Mouse (Mus musculus): ENCODE results near the gene Sap30bp. TPM values are rescaled to one million over a fixed set of nuclear protein-coding genes. Genes with fewer than 3 reads are reported as not detected.

The Sap30bp gene
- polyA plus RNA-seq, 1 experiment from 2014 or later: 28.3 TPM

DNA sequence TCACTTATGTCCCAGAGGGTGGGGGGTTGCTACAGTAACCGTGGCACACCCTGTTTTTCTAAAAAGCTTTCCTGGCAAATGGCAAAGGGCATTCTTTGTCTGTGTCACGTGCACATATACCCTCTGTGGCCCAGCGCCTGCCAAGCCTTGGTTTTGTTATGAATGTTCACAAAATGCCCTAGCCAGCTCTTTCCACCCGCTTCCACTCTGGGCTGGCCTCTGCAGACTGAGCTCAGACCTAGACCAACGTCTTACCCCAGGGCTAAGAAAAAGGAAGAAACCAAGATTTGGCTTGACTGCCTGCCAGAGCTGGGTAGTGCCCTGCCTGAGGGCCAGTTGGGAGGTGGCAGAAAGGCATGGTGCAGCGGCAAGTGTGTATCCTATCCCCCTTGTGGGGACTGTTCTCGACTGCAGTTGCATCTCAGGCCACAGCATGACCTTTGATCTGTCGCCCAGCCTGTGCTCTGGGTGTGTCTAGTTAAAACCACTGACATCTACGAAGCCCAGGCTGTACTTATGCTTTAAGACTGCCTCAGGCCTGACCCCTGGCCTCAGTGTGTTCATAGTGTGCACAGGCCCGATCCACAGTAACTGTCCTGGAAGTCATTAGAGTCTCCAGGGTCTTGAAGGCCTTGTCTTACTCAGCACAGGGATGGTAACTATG is 22.2 kb downstream of the Sap30bp start:
- WGBS (ENCODE audit: insufficient replicate concordance): 78% methylated on average over 10 of the region's 10 CpGs
- no peak for ATAC-seq (replicated peaks; ENCODE audit: insufficient number of reproducible peaks, low FRiP score, low TSS enrichment)
- Histone ChIP-seq H3K9me3 (replicated peaks; ENCODE audit: control insufficient read depth, low read length) (no peaks in the 10 kb centered on the region), H3K4me1 (ENCODE audit: control insufficient read depth, insufficient read depth, low read length) (no peaks in the 10 kb centered on the region), H3K4me3 (ENCODE audit: low read depth, low read length) (no peak overlapping the region), H3K4me2 (no peak overlapping the region), H3K27me3 (ENCODE audit: control insufficient read depth, insufficient read depth, low read length) (no peaks in the 10 kb centered on the region), H3K36me3 (ENCODE audit: control insufficient read depth, insufficient read depth, low read length) (peaks cover 26% of the 10 kb centered on the region), H3K9ac (ENCODE audit: low read depth, low read length) (0 out of 2 replicates have a peak overlapping the region, but pooled peaks have one; percentile 2), H3K27ac (ENCODE audit: low read depth, low read length) (no peak overlapping the region)

- H3K27ac ChIP-seq (ENCODE audit: low read depth, low read length): 0 out of 2 replicates have a peak overlapping the region, but pooled peaks have one; percentile 7
- no peaks in the 10 kb centered on the region for H3K27me3 ChIP-seq (ENCODE audit: control insufficient read depth, insufficient read depth, low read length)
- no peak overlapping the region for H3K4me2 ChIP-seq
- no peak overlapping the region for H3K9ac ChIP-seq (ENCODE audit: low read depth, low read length)
- WGBS (ENCODE audit: insufficient replicate concordance): 70% methylated on average over 4 of the region's 4 CpGs
- H3K36me3 ChIP-seq (ENCODE audit: control insufficient read depth, insufficient read depth, low read length): peaks cover 27% of the 10 kb centered on the region
- H3K9me3 ChIP-seq (replicated peaks; ENCODE audit: control insufficient read depth, low read length): no peaks in the 10 kb centered on the region
- H3K4me3 ChIP-seq (ENCODE audit: low read depth, low read length): no peak overlapping the region
- no peak for ATAC-seq (replicated peaks; ENCODE audit: insufficient number of reproducible peaks, low FRiP score, low TSS enrichment)
- H3K4me1 ChIP-seq (ENCODE audit: control insufficient read depth, insufficient read depth, low read length): no peaks in the 10 kb centered on the region
These were observed 23.4 kb downstream of the Sap30bp start for GRCm38 (mm10) chr11:115956453-115956852.

- H3K9me3 ChIP-seq (replicated peaks; ENCODE audit: control insufficient read depth, low read length): no peaks in the 10 kb centered on the region
- no peak overlapping the region for H3K4me3 ChIP-seq (ENCODE audit: low read depth, low read length)
- H3K27ac ChIP-seq (ENCODE audit: low read depth, low read length): no peak overlapping the region
- H3K36me3 ChIP-seq (ENCODE audit: control insufficient read depth, insufficient read depth, low read length): peaks cover 34% of the 10 kb centered on the region
- no peak for ATAC-seq (replicated peaks; ENCODE audit: insufficient number of reproducible peaks, low FRiP score, low TSS enrichment)
- 80% methylated on average over 7 of the region's 7 CpGs for WGBS (ENCODE audit: insufficient replicate concordance)
- H3K4me1 ChIP-seq (ENCODE audit: control insufficient read depth, insufficient read depth, low read length): no peaks in the 10 kb centered on the region
- no peak overlapping the region for H3K4me2 ChIP-seq
- H3K27me3 ChIP-seq (ENCODE audit: control insufficient read depth, insufficient read depth, low read length): no peaks in the 10 kb centered on the region
- H3K9ac ChIP-seq (ENCODE audit: low read depth, low read length): no peak overlapping the region
These were observed 24.9 kb downstream of the Sap30bp start for GRCm38 (mm10) chr11:115957971-115958370.

GRCm38 (mm10) chr11:115959018-115959417 is 25.9 kb downstream of the Sap30bp start:
- H3K9ac ChIP-seq (ENCODE audit: low read depth, low read length): no peak overlapping the region
- ATAC-seq (replicated peaks; ENCODE audit: insufficient number of reproducible peaks, low FRiP score, low TSS enrichment): no peak
- no peaks in the 10 kb centered on the region for H3K27me3 ChIP-seq (ENCODE audit: control insufficient read depth, insufficient read depth, low read length)
- H3K4me2 ChIP-seq: no peak overlapping the region
- peaks cover 34% of the 10 kb centered on the region for H3K36me3 ChIP-seq (ENCODE audit: control insufficient read depth, insufficient read depth, low read length)
- H3K4me3 ChIP-seq (ENCODE audit: low read depth, low read length): no peak overlapping the region
- no peaks in the 10 kb centered on the region for H3K9me3 ChIP-seq (replicated peaks; ENCODE audit: control insufficient read depth, low read length)
- no peaks in the 10 kb centered on the region for H3K4me1 ChIP-seq (ENCODE audit: control insufficient read depth, insufficient read depth, low read length)
- 93% methylated on average over 9 of the region's 9 CpGs for WGBS (ENCODE audit: insufficient replicate concordance)
- H3K27ac ChIP-seq (ENCODE audit: low read depth, low read length): no peak overlapping the region

- no peak overlapping the region for H3K4me3 ChIP-seq (ENCODE audit: low read depth, low read length)
- H3K9ac ChIP-seq (ENCODE audit: low read depth, low read length): no peak overlapping the region
- no peak for ATAC-seq (replicated peaks; ENCODE audit: insufficient number of reproducible peaks, low FRiP score, low TSS enrichment)
- WGBS (ENCODE audit: insufficient replicate concordance): 85% methylated on average over 9 of the region's 9 CpGs
- H3K9me3 ChIP-seq (replicated peaks; ENCODE audit: control insufficient read depth, low read length): no peaks in the 10 kb centered on the region
- H3K4me2 ChIP-seq: no peak overlapping the region
- no peaks in the 10 kb centered on the region for H3K27me3 ChIP-seq (ENCODE audit: control insufficient read depth, insufficient read depth, low read length)
- no peak overlapping the region for H3K27ac ChIP-seq (ENCODE audit: low read depth, low read length)
- peaks cover 50% of the 10 kb centered on the region for H3K36me3 ChIP-seq (ENCODE audit: control insufficient read depth, insufficient read depth, low read length)
- peaks cover 8% of the 10 kb centered on the region for H3K4me1 ChIP-seq (ENCODE audit: control insufficient read depth, insufficient read depth, low read length)
These were observed 29.8 kb downstream of the Sap30bp start for GRCm38 (mm10) chr11:115962651-115963412.

DNA sequence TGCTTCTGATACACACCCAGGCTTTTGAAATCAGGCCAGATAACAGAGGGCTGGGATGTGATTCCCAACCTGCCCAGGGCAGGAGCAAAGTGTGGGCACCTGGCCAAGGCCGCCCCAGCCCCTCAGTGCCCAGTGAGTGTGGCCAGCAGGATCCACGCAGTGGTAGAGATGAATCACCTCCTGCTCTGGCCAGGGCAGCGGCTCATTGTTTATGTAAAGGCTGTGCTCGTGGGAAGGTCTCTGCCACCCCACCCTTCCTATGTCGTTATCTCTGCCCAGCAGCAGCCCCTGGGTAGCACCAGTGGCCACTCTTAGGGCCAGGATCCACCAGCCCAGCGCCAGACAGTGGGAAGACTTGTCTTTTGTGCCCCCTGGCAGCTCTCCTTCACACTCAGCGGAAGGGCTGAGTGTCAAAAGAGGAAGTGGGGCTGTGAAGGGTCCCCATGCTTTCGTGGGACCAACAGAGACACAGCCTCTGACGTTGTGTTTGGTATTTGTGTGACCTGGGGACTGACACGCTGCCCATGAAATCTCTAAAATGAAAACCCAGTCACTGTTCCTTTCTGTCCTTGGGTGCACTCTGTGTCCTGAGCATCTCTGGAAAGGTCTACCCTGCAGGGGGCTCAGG is 32.0 kb downstream of the Sap30bp start:
- no peak overlapping the region for H3K4me3 ChIP-seq (ENCODE audit: low read depth, low read length)
- WGBS (ENCODE audit: insufficient replicate concordance): 70% methylated on average over 10 of the region's 10 CpGs
- peaks cover 12% of the 10 kb centered on the region for H3K4me1 ChIP-seq (ENCODE audit: control insufficient read depth, insufficient read depth, low read length)
- peak overlapping the region; percentile 59; the same call in 1 of the 2 replicates for H3K27ac ChIP-seq (ENCODE audit: low read depth, low read length)
- no peak overlapping the region for H3K4me2 ChIP-seq
- H3K9me3 ChIP-seq (replicated peaks; ENCODE audit: control insufficient read depth, low read length): no peaks in the 10 kb centered on the region
- no peaks in the 10 kb centered on the region for H3K27me3 ChIP-seq (ENCODE audit: control insufficient read depth, insufficient read depth, low read length)
- H3K9ac ChIP-seq (ENCODE audit: low read depth, low read length): 0 out of 2 replicates have a peak overlapping the region, but pooled peaks have one; percentile 10
- H3K36me3 ChIP-seq (ENCODE audit: control insufficient read depth, insufficient read depth, low read length): peaks cover 48% of the 10 kb centered on the region
- peak; percentile 47 for ATAC-seq (replicated peaks; ENCODE audit: insufficient number of reproducible peaks, low FRiP score, low TSS enrichment)

DNA sequence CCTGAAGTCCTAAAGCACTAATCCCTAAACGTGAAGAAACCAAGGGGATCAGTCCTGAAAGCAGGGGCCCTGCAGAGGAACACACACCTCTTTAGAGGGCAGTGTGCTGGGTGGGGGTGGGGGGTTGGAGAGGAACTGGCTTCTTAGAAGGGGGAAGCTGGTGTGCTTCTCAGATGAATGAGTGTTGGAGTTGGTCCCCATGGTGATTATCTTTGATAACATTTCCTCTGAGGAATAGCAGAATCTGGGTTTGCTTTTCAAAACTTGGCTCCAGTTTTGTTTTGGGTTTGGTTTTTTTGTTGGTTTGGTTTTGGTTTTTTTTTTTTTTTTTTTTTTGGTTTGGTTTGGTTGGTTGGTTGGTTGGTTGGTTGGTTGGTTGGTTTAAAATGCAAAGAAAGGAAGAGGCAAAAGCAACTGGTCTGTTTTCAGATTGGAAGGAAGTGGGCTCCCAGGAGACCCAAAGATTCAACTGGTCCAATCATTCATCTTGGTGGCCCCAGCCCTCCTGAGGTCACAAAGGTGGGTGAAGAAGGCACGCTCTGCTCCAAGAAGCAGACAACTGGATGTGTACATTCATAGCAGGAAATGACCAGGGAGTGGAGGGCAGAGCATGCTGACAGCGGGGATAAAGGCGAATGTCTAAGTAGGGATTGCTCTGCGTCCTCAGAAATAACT is 35.8 kb downstream of the Sap30bp start:
- no peak overlapping the region for H3K4me3 ChIP-seq (ENCODE audit: low read depth, low read length)

GRCm38 (mm10) chr11:115970006-115970673 is 37.1 kb downstream of the Sap30bp start:
- Histone ChIP-seq H3K4me1 (ENCODE audit: control insufficient read depth, insufficient read depth, low read length) (peaks cover 12% of the 10 kb centered on the region), H3K27ac (ENCODE audit: low read depth, low read length) (no peak overlapping the region), H3K9me3 (replicated peaks; ENCODE audit: control insufficient read depth, low read length) (no peaks in the 10 kb centered on the region), H3K4me2 (no peak overlapping the region), H3K36me3 (ENCODE audit: control insufficient read depth, insufficient read depth, low read length) (peaks cover 15% of the 10 kb centered on the region), H3K27me3 (ENCODE audit: control insufficient read depth, insufficient read depth, low read length) (peaks cover 19% of the 10 kb centered on the region), H3K9ac (ENCODE audit: low read depth, low read length) (no peak overlapping the region), H3K4me3 (ENCODE audit: low read depth, low read length) (no peak overlapping the region)
- WGBS (ENCODE audit: insufficient replicate concordance): 60% methylated on average over 15 of the region's 15 CpGs
- no peak for ATAC-seq (replicated peaks; ENCODE audit: insufficient number of reproducible peaks, low FRiP score, low TSS enrichment)

More for the DNA sequence above, 35.8 kb downstream of the Sap30bp start:
- H3K9me3 ChIP-seq (replicated peaks; ENCODE audit: control insufficient read depth, low read length): no peaks in the 10 kb centered on the region
- peaks cover 7% of the 10 kb centered on the region for H3K27me3 ChIP-seq (ENCODE audit: control insufficient read depth, insufficient read depth, low read length)
- H3K4me1 ChIP-seq (ENCODE audit: control insufficient read depth, insufficient read depth, low read length): peaks cover 12% of the 10 kb centered on the region
- no peak for ATAC-seq (replicated peaks; ENCODE audit: insufficient number of reproducible peaks, low FRiP score, low TSS enrichment)
- no peak overlapping the region for H3K9ac ChIP-seq (ENCODE audit: low read depth, low read length)
- WGBS (ENCODE audit: insufficient replicate concordance): 50% methylated on average over 5 of the region's 5 CpGs
- peaks cover 26% of the 10 kb centered on the region for H3K36me3 ChIP-seq (ENCODE audit: control insufficient read depth, insufficient read depth, low read length)
- H3K4me2 ChIP-seq: no peak overlapping the region
- H3K27ac ChIP-seq (ENCODE audit: low read depth, low read length): no peak overlapping the region
